8 mouse cellular contexts compared by ENCODE assay signal in the genomic region with DNA sequence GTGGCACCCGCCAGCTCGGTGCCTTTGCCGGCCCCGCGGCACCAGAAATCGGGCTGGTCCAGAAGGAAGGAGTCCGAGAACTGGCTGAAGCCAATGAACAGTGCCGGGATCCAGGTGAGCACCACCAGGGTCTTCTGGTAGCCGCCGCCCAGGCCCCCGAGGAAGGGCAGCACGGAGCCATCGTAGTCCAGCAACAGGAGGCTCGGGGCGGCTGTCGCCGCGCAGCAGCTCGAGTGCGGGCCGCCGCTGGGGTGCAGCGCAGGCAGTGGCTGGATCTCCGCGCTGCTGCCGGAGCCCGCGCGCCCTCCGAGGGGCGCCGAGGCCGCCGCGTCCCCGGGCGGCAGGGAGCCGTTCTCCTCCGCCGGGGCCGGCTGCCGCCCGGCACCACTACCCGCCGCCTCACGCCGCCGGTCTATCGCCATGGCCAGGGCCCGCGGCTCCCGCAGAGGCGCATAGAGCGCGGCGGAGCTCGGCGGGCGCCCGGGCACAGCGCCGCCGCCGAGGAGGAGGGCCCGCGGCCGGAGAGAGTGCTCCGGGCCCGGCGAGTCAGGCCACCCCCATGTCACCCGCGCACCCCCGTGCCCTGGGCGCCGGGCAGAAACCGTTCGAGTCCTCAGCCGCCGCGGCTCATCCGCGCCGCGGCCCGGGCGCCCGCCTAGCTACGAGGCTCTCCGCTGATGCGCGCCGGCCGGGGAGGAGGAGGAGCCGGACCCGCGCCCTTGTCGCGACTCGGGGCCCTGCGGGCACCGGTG. TPM values are rescaled to one million over a fixed set of nuclear protein-coding genes. Genes with fewer than 3 reads are reported as not detected.
DNase-seq lines count a peak whose midpoint lies in the region; ATAC-seq lines count a peak whose summit lies in the region.

No protein-coding gene starts in this region.

- H3K4me3 ChIP-seq in kidney, embryonic 14.5 days (ENCODE audit: low read length): peak overlapping the region; percentile 75
- peak overlapping the region; percentile 94 for H3K4me3 ChIP-seq in liver, embryonic 16.5 days (ENCODE audit: low read depth, low read length)

- H3K27me3 ChIP-seq in kidney, embryonic 14.5 days (ENCODE audit: control insufficient read depth, insufficient read depth, low read length): peaks cover 26% of the 10 kb centered on the region
- no peaks in the 10 kb centered on the region; the same call in 1 of the 2 replicates for H3K27me3 ChIP-seq in liver, embryonic 16.5 days (ENCODE audit: control insufficient read depth, insufficient read depth, low read depth, low read length)

- DNase-seq in kidney, adult 18-20 months: peak; percentile 60
- no peak for DNase-seq in kidney, adult 11 months
- DNase-seq in brain, adult 2 months (ENCODE audit: low read depth, low spot score): peak; percentile 55
- DNase-seq in frontal cortex, postnatal 36 days (ENCODE audit: low spot score in 2 of 2): peak; percentile 41 to 48
- DNase-seq in ovary, postnatal 10 days (ENCODE audit: low spot score): peak; percentile 13
- peak; percentile 29 to 38 for DNase-seq in thymus, postnatal 36 days

- peak; percentile 72 for ATAC-seq in kidney, embryonic 14.5 days (ENCODE audit: low FRiP score, low TSS enrichment)
- ATAC-seq in liver, embryonic 16.5 days (ENCODE audit: low read depth): peak; percentile 17

- WGBS in kidney, embryonic 14.5 days: under 1% methylated on average over 55 of the region's 101 CpGs
- WGBS in liver, embryonic 16.5 days (ENCODE audit: insufficient replicate concordance): under 1% methylated on average over 76 of the region's 101 CpGs

- peak overlapping the region; percentile 93 for H3K4me2 ChIP-seq in kidney, embryonic 14.5 days (replicated peaks; ENCODE audit: low read depth, low read length)
- H3K4me2 ChIP-seq in liver, embryonic 16.5 days (ENCODE audit: low read depth, low read length): peak overlapping the region; percentile 89

- no peak overlapping the region for H3K27ac ChIP-seq in kidney, embryonic 14.5 days (ENCODE audit: low read depth, low read length)
- peak overlapping the region; percentile 85 for H3K27ac ChIP-seq in liver, embryonic 16.5 days (ENCODE audit: low read length)

- no peaks in the 10 kb centered on the region for H3K9me3 ChIP-seq in kidney, embryonic 14.5 days (ENCODE audit: control insufficient read depth, low read length)
- H3K9me3 ChIP-seq in liver, embryonic 16.5 days (replicated peaks; ENCODE audit: control insufficient read depth, low read length): no peaks in the 10 kb centered on the region

- H3K36me3 ChIP-seq in kidney, embryonic 14.5 days (ENCODE audit: control insufficient read depth, insufficient read depth, low read length): no peaks in the 10 kb centered on the region
- peaks cover 9% of the 10 kb centered on the region for H3K36me3 ChIP-seq in liver, embryonic 16.5 days (ENCODE audit: control insufficient read depth, insufficient read depth)

- peak overlapping the region; percentile 79 for H3K9ac ChIP-seq in kidney, embryonic 14.5 days (ENCODE audit: low read depth, low read length)
- H3K9ac ChIP-seq in liver, embryonic 16.5 days (ENCODE audit: low read depth, low read length): peak overlapping the region; percentile 98

- peaks cover 11% of the 10 kb centered on the region for H3K4me1 ChIP-seq in kidney, embryonic 14.5 days (ENCODE audit: control insufficient read depth, insufficient read depth, low read length)
- H3K4me1 ChIP-seq in liver, embryonic 16.5 days (ENCODE audit: control insufficient read depth, low read depth, low read length): peaks cover 57% of the 10 kb centered on the region

RNA-seq across cellular contexts. Expression of a gene that starts 0.4 kb away (rescaled TPM):
- polyA plus RNA-seq in kidney, embryonic 14.5 days (2014; fragmentation: Nextera tagmentation; extraction: Ambion mirVana): 2.3 and 2.8 TPM in 2 replicates
- 6.7 and 8.2 TPM in 2 replicates for polyA plus RNA-seq in liver, embryonic 16.5 days (2015; fragmentation: Nextera tagmentation; extraction: Ambion mirVana)
